Mouse (Mus musculus): ENCODE measurements around the gene Hspb7. TPM values are rescaled to one million over a fixed set of nuclear protein-coding genes. Genes with fewer than 3 reads are reported as not detected.
A peak's percentile ranks its signal among the peaks of the same experiment; 100 is the strongest.

The Hspb7 gene
- polyA plus RNA-seq, 1 experiment from 2014 or later, result 0.16 TPM

GRCm38 (mm10) chr4:141425484-141426479, 5.2 kb downstream of the Hspb7 start:
- peak overlapping the region; percentile 60 for H3K9ac ChIP-seq
- H3K4me2 ChIP-seq (replicated peaks), result peak overlapping the region; percentile 86
- H3K9me3 ChIP-seq (ENCODE audit: control insufficient read depth, low read length), result no peaks in the 10 kb centered on the region
- DNase-seq (ENCODE audit: low spot score), result peak; percentile 66
- WGBS, result 4% methylated on average over 36 of the region's 36 CpGs
- H3K27ac ChIP-seq, result peak overlapping the region; percentile 28; the same call in 1 of the 2 replicates
- ATAC-seq (ENCODE audit: low FRiP score), result peak; percentile 90
- peak overlapping the region; percentile 43 for H3K4me3 ChIP-seq (replicated peaks; ENCODE audit: low read length)
- H3K4me1 ChIP-seq (replicated peaks; ENCODE audit: control insufficient read depth, insufficient read depth, low read length), result no peaks in the 10 kb centered on the region; the same call in 1 of the 2 replicates
- H3K27me3 ChIP-seq (ENCODE audit: control insufficient read depth, insufficient read depth, low read length), result no peaks in the 10 kb centered on the region
- no peaks in the 10 kb centered on the region for H3K36me3 ChIP-seq (replicated peaks; ENCODE audit: control insufficient read depth, insufficient read depth)

GRCm38 (mm10) chr4:141426796-141427745, 6.5 kb downstream of the Hspb7 start:
- 0 out of 2 replicates have a peak overlapping the region, but pooled peaks have one; percentile 86 for H3K4me2 ChIP-seq (replicated peaks)
- H3K4me1 ChIP-seq (replicated peaks; ENCODE audit: control insufficient read depth, insufficient read depth, low read length), result no peaks in the 10 kb centered on the region; the same call in 1 of the 2 replicates
- WGBS, result 83% methylated on average over 10 of the region's 10 CpGs
- H3K27ac ChIP-seq, result no peak overlapping the region
- no peak for ATAC-seq (ENCODE audit: low FRiP score)
- no peaks in the 10 kb centered on the region for H3K36me3 ChIP-seq (replicated peaks; ENCODE audit: control insufficient read depth, insufficient read depth)
- H3K27me3 ChIP-seq (ENCODE audit: control insufficient read depth, insufficient read depth, low read length), result no peaks in the 10 kb centered on the region
- no peak for DNase-seq (ENCODE audit: low spot score)
- no peaks in the 10 kb centered on the region for H3K9me3 ChIP-seq (ENCODE audit: control insufficient read depth, low read length)
- no peak overlapping the region for H3K9ac ChIP-seq
- H3K4me3 ChIP-seq (replicated peaks; ENCODE audit: low read length), result no peak overlapping the region

- no peaks in the 10 kb centered on the region; the same call in 1 of the 2 replicates for H3K4me1 ChIP-seq (replicated peaks; ENCODE audit: control insufficient read depth, insufficient read depth, low read length)
- H3K36me3 ChIP-seq (replicated peaks; ENCODE audit: control insufficient read depth, insufficient read depth), result no peaks in the 10 kb centered on the region
- ATAC-seq (ENCODE audit: low FRiP score) (no peak), DNase-seq (ENCODE audit: low spot score) (no peak)
- no peak overlapping the region for H3K27ac ChIP-seq
- H3K4me3 ChIP-seq (replicated peaks; ENCODE audit: low read length), result no peak overlapping the region
- 87% methylated on average over 13 of the region's 13 CpGs for WGBS
- no peaks in the 10 kb centered on the region for H3K27me3 ChIP-seq (ENCODE audit: control insufficient read depth, insufficient read depth, low read length)
- H3K9ac ChIP-seq, result no peak overlapping the region
- no peaks in the 10 kb centered on the region for H3K9me3 ChIP-seq (ENCODE audit: control insufficient read depth, low read length)
- no peak overlapping the region for H3K4me2 ChIP-seq (replicated peaks)
These were observed 7.3 kb downstream of the Hspb7 start for GRCm38 (mm10) chr4:141427921-141428320.

- H3K4me2 ChIP-seq (replicated peaks), result no peak overlapping the region
- H3K4me3 ChIP-seq (replicated peaks; ENCODE audit: low read length), result no peak overlapping the region
- H3K36me3 ChIP-seq (replicated peaks; ENCODE audit: control insufficient read depth, insufficient read depth), result no peaks in the 10 kb centered on the region
- H3K27ac ChIP-seq, result no peak overlapping the region
- WGBS, result 81% methylated on average over 6 of the region's 6 CpGs
- DNase-seq (ENCODE audit: low spot score), result no peak
- no peak for ATAC-seq (ENCODE audit: low FRiP score)
- H3K9me3 ChIP-seq (ENCODE audit: control insufficient read depth, low read length), result no peaks in the 10 kb centered on the region
- no peaks in the 10 kb centered on the region; the same call in 1 of the 2 replicates for H3K4me1 ChIP-seq (replicated peaks; ENCODE audit: control insufficient read depth, insufficient read depth, low read length)
- H3K9ac ChIP-seq, result no peak overlapping the region
- H3K27me3 ChIP-seq (ENCODE audit: control insufficient read depth, insufficient read depth, low read length), result no peaks in the 10 kb centered on the region
These were observed 8.8 kb downstream of the Hspb7 start for GRCm38 (mm10) chr4:141429381-141429780.

- Histone ChIP-seq H3K4me3 (replicated peaks; ENCODE audit: low read length) (no peak overlapping the region), H3K36me3 (replicated peaks; ENCODE audit: control insufficient read depth, insufficient read depth) (no peaks in the 10 kb centered on the region), H3K9me3 (ENCODE audit: control insufficient read depth, low read length) (no peaks in the 10 kb centered on the region), H3K4me2 (replicated peaks) (no peak overlapping the region), H3K27ac (no peak overlapping the region), H3K4me1 (replicated peaks; ENCODE audit: control insufficient read depth, insufficient read depth, low read length) (no peaks in the 10 kb centered on the region; the same call in 1 of the 2 replicates), H3K9ac (no peak overlapping the region), H3K27me3 (ENCODE audit: control insufficient read depth, insufficient read depth, low read length) (no peaks in the 10 kb centered on the region)
- ATAC-seq (ENCODE audit: low FRiP score) (no peak), DNase-seq (ENCODE audit: low spot score) (no peak)
- 52% methylated on average over 9 of the region's 9 CpGs for WGBS
These were observed 9.3 kb downstream of the Hspb7 start for GRCm38 (mm10) chr4:141429847-141430246.

GRCm38 (mm10) chr4:141430997-141431396, 10.4 kb downstream of the Hspb7 start:
- no peak overlapping the region for H3K4me3 ChIP-seq (replicated peaks; ENCODE audit: low read length)
- no peaks in the 10 kb centered on the region for H3K9me3 ChIP-seq (ENCODE audit: control insufficient read depth, low read length)
- DNase-seq (ENCODE audit: low spot score) (peak; percentile 61), ATAC-seq (ENCODE audit: low FRiP score) (no peak)
- H3K27me3 ChIP-seq (ENCODE audit: control insufficient read depth, insufficient read depth, low read length), result no peaks in the 10 kb centered on the region
- no peaks in the 10 kb centered on the region; the same call in 1 of the 2 replicates for H3K4me1 ChIP-seq (replicated peaks; ENCODE audit: control insufficient read depth, insufficient read depth, low read length)
- H3K9ac ChIP-seq, result no peak overlapping the region
- H3K4me2 ChIP-seq (replicated peaks), result no peak overlapping the region
- WGBS, result 48% methylated on average over 9 of the region's 9 CpGs
- H3K36me3 ChIP-seq (replicated peaks; ENCODE audit: control insufficient read depth, insufficient read depth), result no peaks in the 10 kb centered on the region
- no peak overlapping the region for H3K27ac ChIP-seq

- H3K36me3 ChIP-seq (replicated peaks; ENCODE audit: control insufficient read depth, insufficient read depth), result no peaks in the 10 kb centered on the region
- DNase-seq (ENCODE audit: low spot score) (no peak), ATAC-seq (ENCODE audit: low FRiP score) (no peak)
- no peak overlapping the region for H3K4me3 ChIP-seq (replicated peaks; ENCODE audit: low read length)
- no peak overlapping the region for H3K9ac ChIP-seq
- no peaks in the 10 kb centered on the region for H3K27me3 ChIP-seq (ENCODE audit: control insufficient read depth, insufficient read depth, low read length)
- H3K9me3 ChIP-seq (ENCODE audit: control insufficient read depth, low read length), result no peaks in the 10 kb centered on the region
- no peaks in the 10 kb centered on the region for H3K4me1 ChIP-seq (replicated peaks; ENCODE audit: control insufficient read depth, insufficient read depth, low read length)
- H3K27ac ChIP-seq, result no peak overlapping the region
- 64% methylated on average over 14 of the region's 14 CpGs for WGBS
- no peak overlapping the region for H3K4me2 ChIP-seq (replicated peaks)
These were observed 12.1 kb downstream of the Hspb7 start for GRCm38 (mm10) chr4:141432666-141433065.

GRCm38 (mm10) chr4:141433191-141433590, 12.6 kb downstream of the Hspb7 start:
- 83% methylated on average over 18 of the region's 18 CpGs for WGBS
- Histone ChIP-seq H3K36me3 (replicated peaks; ENCODE audit: control insufficient read depth, insufficient read depth) (no peaks in the 10 kb centered on the region), H3K4me2 (replicated peaks) (no peak overlapping the region), H3K27me3 (ENCODE audit: control insufficient read depth, insufficient read depth, low read length) (no peaks in the 10 kb centered on the region), H3K9me3 (ENCODE audit: control insufficient read depth, low read length) (no peaks in the 10 kb centered on the region), H3K4me3 (replicated peaks; ENCODE audit: low read length) (no peak overlapping the region), H3K9ac (no peak overlapping the region), H3K27ac (no peak overlapping the region), H3K4me1 (replicated peaks; ENCODE audit: control insufficient read depth, insufficient read depth, low read length) (no peaks in the 10 kb centered on the region)
- DNase-seq (ENCODE audit: low spot score) (no peak), ATAC-seq (ENCODE audit: low FRiP score) (no peak)

GRCm38 (mm10) chr4:141435974-141436373, 15.4 kb downstream of the Hspb7 start, which contains the start of gene Srarp:
Gene Srarp, minus strand, starts transcription at chr4:141436105.
- H3K4me2 ChIP-seq (replicated peaks), result no peak within 1 kb of the TSS
- no peak for ATAC-seq (ENCODE audit: low FRiP score)
- WGBS, result 92% methylated on average over 1 of the region's 1 CpGs
- no peak within 1 kb of the TSS for H3K4me3 ChIP-seq (replicated peaks; ENCODE audit: low read length)
- H3K4me1 ChIP-seq (replicated peaks; ENCODE audit: control insufficient read depth, insufficient read depth, low read length), result no peaks in the 10 kb centered on the region
- no peak for DNase-seq (ENCODE audit: low spot score)
- H3K27me3 ChIP-seq (ENCODE audit: control insufficient read depth, insufficient read depth, low read length), result no peaks in the 10 kb centered on the region
- H3K9me3 ChIP-seq (ENCODE audit: control insufficient read depth, low read length), result no peaks in the 10 kb centered on the region
- no peak within 1 kb of the TSS for H3K27ac ChIP-seq
- no peak within 1 kb of the TSS for H3K9ac ChIP-seq
- H3K36me3 ChIP-seq (replicated peaks; ENCODE audit: control insufficient read depth, insufficient read depth), result no peaks in the 10 kb centered on the region

All from hindbrain, embryonic 14.5 days (tissue).